Mouse (Mus musculus): Measurements from ENCODE around the gene Mex3d.

DNA sequence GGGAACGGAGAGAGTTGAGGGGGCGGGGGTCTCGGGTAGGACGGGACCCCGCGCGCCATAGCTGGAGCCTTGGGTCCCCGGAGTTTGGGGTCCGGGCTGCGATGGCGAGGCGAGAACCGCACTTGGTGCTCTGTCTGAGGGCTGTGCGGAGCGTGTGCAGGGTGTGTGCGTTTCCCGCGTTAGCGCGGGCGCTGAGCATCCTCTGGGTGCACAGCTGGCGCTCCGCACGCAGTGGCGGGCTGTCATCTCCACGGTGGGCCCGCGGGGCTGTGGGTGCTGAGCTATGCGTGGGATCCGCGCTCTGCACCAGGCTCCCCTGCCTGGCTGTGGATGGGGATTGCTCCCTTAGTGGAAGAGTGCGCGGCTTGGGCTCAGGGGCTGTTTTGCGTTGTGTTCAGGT lies 30.7 kb downstream of the Mex3d start:
- no peak for TF ChIP-seq CTCF (IDR thresholded peaks at IDR 0.05; ENCODE audit: extremely low read depth, insufficient read length, insufficient replicate concordance, low read depth, low read length)
- no peak for TF ChIP-seq POLR2A (IDR thresholded peaks at IDR 0.05; ENCODE audit: low read depth, low read length)
